Mouse (Mus musculus): ENCODE measurements around the gene Bcl2a1d. TPM values are rescaled to one million over a fixed set of nuclear protein-coding genes. Genes with fewer than 3 reads are reported as not detected.
"Not testable (repeated sequence)": the region's sequence is repeated elsewhere in the genome, so short reads cannot be mapped to it uniquely, and the experiment has no call there.

The Bcl2a1d gene
- polyA plus RNA-seq, 1 experiment, result 13.9 TPM

- Histone ChIP-seq H3K27ac (ENCODE audit: insufficient read depth, low read length) (no peak overlapping the region; the same call in 1 of the 2 replicates), H3K4me1 (ENCODE audit: control insufficient read depth, insufficient read depth, insufficient read length) (peaks cover 2% of the 10 kb centered on the region; the same call in 1 of the 2 replicates), H3K27me3 (ENCODE audit: control insufficient read depth, insufficient read depth, low read length) (no peaks in the 10 kb centered on the region), H3K36me3 (ENCODE audit: control insufficient read depth, insufficient read depth, low read length) (peaks cover 1% of the 10 kb centered on the region; the same call in 1 of the 2 replicates), H3K4me3 (ENCODE audit: extremely low read depth, insufficient read depth, insufficient read length) (no peak overlapping the region)
- no peak for DNase-seq (ENCODE audit: low read depth in 1 of 2, low spot score in 2 of 2)
- TF ChIP-seq CTCF (IDR thresholded peaks at IDR 0.05; ENCODE audit: extremely low read depth, insufficient read depth, insufficient read length, insufficient replicate concordance) (no peak), POLR2A (IDR thresholded peaks at IDR 0.05; ENCODE audit: low read depth, low read length) (no peak)
- 85% methylated on average over 6 of the region's 6 CpGs for WGBS
Measured at GRCm38 (mm10) chr9:88709304-88709703, 22.4 kb downstream of the Bcl2a1d start.

GRCm38 (mm10) chr9:88706700-88707099, 25.0 kb downstream of the Bcl2a1d start:
- peaks cover 1% of the 10 kb centered on the region; the same call in 1 of the 2 replicates for H3K36me3 ChIP-seq (ENCODE audit: control insufficient read depth, insufficient read depth, low read length)
- no peak overlapping the region for H3K4me3 ChIP-seq (ENCODE audit: extremely low read depth, insufficient read depth, insufficient read length)
- no peak for DNase-seq (ENCODE audit: low read depth in 1 of 2, low spot score in 2 of 2)
- peaks cover 2% of the 10 kb centered on the region; the same call in 1 of the 2 replicates for H3K4me1 ChIP-seq (ENCODE audit: control insufficient read depth, insufficient read depth, insufficient read length)
- WGBS, result 81% methylated on average over 4 of the region's 4 CpGs
- no peak overlapping the region for H3K27ac ChIP-seq (ENCODE audit: insufficient read depth, low read length)
- no peaks in the 10 kb centered on the region for H3K27me3 ChIP-seq (ENCODE audit: control insufficient read depth, insufficient read depth, low read length)
- no peak for TF ChIP-seq POLR2A (IDR thresholded peaks at IDR 0.05; ENCODE audit: low read depth, low read length)
- no peak for TF ChIP-seq CTCF (IDR thresholded peaks at IDR 0.05; ENCODE audit: extremely low read depth, insufficient read depth, insufficient read length, insufficient replicate concordance)

- H3K4me3 ChIP-seq (ENCODE audit: extremely low read depth, insufficient read depth, insufficient read length); H3K27me3 ChIP-seq (ENCODE audit: control insufficient read depth, insufficient read depth, low read length); H3K4me1 ChIP-seq (ENCODE audit: control insufficient read depth, insufficient read depth, insufficient read length); H3K27ac ChIP-seq (ENCODE audit: insufficient read depth, low read length); H3K36me3 ChIP-seq (ENCODE audit: control insufficient read depth, insufficient read depth, low read length); DNase-seq (ENCODE audit: low read depth in 1 of 2, low spot score in 2 of 2): not testable (repeated sequence)
- 90% methylated on average over 8 of the region's 8 CpGs for WGBS
Measured at GRCm38 (mm10) chr9:88705157-88705556, 26.6 kb downstream of the Bcl2a1d start.

GRCm38 (mm10) chr9:88698746-88699145, 33.0 kb downstream of the Bcl2a1d start:
- H3K27me3 ChIP-seq (ENCODE audit: control insufficient read depth, insufficient read depth, low read length); H3K4me3 ChIP-seq (ENCODE audit: extremely low read depth, insufficient read depth, insufficient read length): not testable (repeated sequence)
- whole genome bisulfite sequencing, result 100% methylated on average over 1 of the region's 2 CpGs

GRCm38 (mm10) chr9:88691307-88691706, 40.4 kb downstream of the Bcl2a1d start:
- not testable (repeated sequence) for DNase-seq (ENCODE audit: low read depth in 1 of 2, low spot score in 2 of 2); H3K36me3 ChIP-seq (ENCODE audit: control insufficient read depth, insufficient read depth, low read length); H3K27ac ChIP-seq (ENCODE audit: insufficient read depth, low read length); H3K4me3 ChIP-seq (ENCODE audit: extremely low read depth, insufficient read depth, insufficient read length); H3K4me1 ChIP-seq (ENCODE audit: control insufficient read depth, insufficient read depth, insufficient read length); H3K27me3 ChIP-seq (ENCODE audit: control insufficient read depth, insufficient read depth, low read length)
- 83% methylated on average over 2 of the region's 2 CpGs for WGBS

More at GRCm38 (mm10) chr9:88698746-88699145, 33.0 kb downstream of the Bcl2a1d start:
- not testable (repeated sequence) for H3K4me1 ChIP-seq (ENCODE audit: control insufficient read depth, insufficient read depth, insufficient read length); H3K36me3 ChIP-seq (ENCODE audit: control insufficient read depth, insufficient read depth, low read length); DNase-seq (ENCODE audit: low read depth in 1 of 2, low spot score in 2 of 2); H3K27ac ChIP-seq (ENCODE audit: insufficient read depth, low read length)

- 61% methylated on average over 3 of the region's 3 CpGs for WGBS
- not testable (repeated sequence) for H3K36me3 ChIP-seq (ENCODE audit: control insufficient read depth, insufficient read depth, low read length); H3K4me3 ChIP-seq (ENCODE audit: extremely low read depth, insufficient read depth, insufficient read length); H3K27ac ChIP-seq (ENCODE audit: insufficient read depth, low read length); DNase-seq (ENCODE audit: low read depth in 1 of 2, low spot score in 2 of 2); H3K4me1 ChIP-seq (ENCODE audit: control insufficient read depth, insufficient read depth, insufficient read length); H3K27me3 ChIP-seq (ENCODE audit: control insufficient read depth, insufficient read depth, low read length)
Measured at GRCm38 (mm10) chr9:88689451-88689850, 42.3 kb downstream of the Bcl2a1d start.

GRCm38 (mm10) chr9:88686719-88687118, 45.0 kb downstream of the Bcl2a1d start:
- 97% methylated on average over 1 of the region's 1 CpGs for WGBS
- DNase-seq (ENCODE audit: low read depth in 1 of 2, low spot score in 2 of 2); H3K27me3 ChIP-seq (ENCODE audit: control insufficient read depth, insufficient read depth, low read length); H3K36me3 ChIP-seq (ENCODE audit: control insufficient read depth, insufficient read depth, low read length); H3K4me1 ChIP-seq (ENCODE audit: control insufficient read depth, insufficient read depth, insufficient read length); H3K4me3 ChIP-seq (ENCODE audit: extremely low read depth, insufficient read depth, insufficient read length); H3K27ac ChIP-seq (ENCODE audit: insufficient read depth, low read length): not testable (repeated sequence)

Other genes with a start within 250 kb of the Bcl2a1d start
- 4.0 and 5.3 TPM in 2 replicates for gene Syncrip, start 249.3 kb downstream of the Bcl2a1d start, polyA plus RNA-seq (2012; rRNA removed)
- gene Zfp949, start 183.9 kb downstream of the Bcl2a1d start, polyA plus RNA-seq (2012; rRNA removed), result 2.0 and 2.5 TPM in 2 replicates
- gene Trim43a, start 151.0 kb downstream of the Bcl2a1d start, polyA plus RNA-seq (2012; rRNA removed), result not detected in 2 replicates
- 6.6 and 10.7 TPM in 2 replicates for gene Mthfsl, start 11.6 kb downstream of the Bcl2a1d start, polyA plus RNA-seq (2012; rRNA removed)
- not detected in 2 replicates for gene Trim43c, start 107.2 kb upstream of the Bcl2a1d start, polyA plus RNA-seq (2012; rRNA removed)
- 7.7 and 8.4 TPM in 2 replicates for gene Bcl2a1a, start 225.0 kb upstream of the Bcl2a1d start, polyA plus RNA-seq (2012; rRNA removed)